Mouse (Mus musculus): ENCODE measurements around the gene Cox7b.
"Not testable (repeated sequence)": the region's sequence is repeated elsewhere in the genome, so short reads cannot be mapped to it uniquely, and the experiment has no call there.

The Cox7b gene

DNA sequence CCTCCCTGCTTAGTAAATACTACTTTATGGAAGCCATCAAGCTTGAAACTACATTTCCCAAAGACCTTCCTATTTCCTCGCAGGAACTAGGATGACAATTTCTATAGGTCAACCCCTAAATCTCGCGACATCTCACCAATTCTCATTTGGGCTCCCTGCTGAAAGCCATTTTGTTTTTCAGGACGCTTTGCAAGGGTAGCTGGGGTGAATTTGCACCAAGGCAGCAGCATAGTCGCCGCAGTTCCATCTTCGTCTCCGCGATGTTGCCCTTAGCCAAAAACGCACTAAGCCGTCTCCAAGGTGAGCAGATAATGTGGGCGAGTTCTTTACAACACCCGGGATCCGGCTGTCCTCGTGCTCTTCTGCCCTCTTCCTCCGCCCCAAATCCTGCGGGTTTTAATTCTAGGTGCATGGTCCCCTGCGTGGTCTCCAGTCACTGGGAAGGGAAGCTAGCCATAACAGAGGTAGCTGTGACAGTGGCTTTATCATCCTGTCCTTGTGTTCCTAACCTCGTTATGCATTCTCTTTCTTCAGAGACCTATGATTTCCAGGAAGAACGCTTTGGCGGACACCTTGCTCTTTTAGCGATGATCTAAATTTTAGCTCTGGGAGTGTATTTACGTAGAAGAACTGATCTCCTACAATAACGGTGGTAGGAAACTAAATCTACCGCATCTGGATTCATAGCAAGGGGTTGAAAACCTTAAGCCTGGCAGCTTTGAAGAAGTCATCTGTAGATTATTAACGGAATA lies at the start of gene Cox7b:
Cox7b (plus strand) TSS at position 130 of the 752 bp plus-strand sequence.
- DNase-seq (ENCODE audit: low spot score) = peak; percentile 57

DNA sequence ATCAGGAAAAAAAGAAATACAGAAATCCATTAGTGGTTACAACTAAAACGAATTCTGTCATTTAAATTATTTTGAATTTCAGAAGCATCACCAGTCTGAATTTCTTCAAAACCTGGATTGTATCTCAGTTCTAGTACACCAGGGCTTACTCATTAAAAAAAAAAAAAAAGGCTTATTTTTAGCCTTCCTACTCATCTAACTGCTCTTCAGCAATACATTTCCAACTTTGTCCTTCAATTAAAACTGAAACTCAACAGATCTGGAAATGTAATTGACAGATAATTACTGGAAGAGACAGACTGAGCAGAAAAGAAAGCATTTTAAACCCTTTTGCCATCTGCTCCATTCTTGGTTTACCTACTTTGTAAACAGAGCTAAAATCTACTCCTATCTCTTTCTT lies 13.9 kb upstream of the Cox7b start:
- no peak for DNase-seq (ENCODE audit: low spot score)

DNA sequence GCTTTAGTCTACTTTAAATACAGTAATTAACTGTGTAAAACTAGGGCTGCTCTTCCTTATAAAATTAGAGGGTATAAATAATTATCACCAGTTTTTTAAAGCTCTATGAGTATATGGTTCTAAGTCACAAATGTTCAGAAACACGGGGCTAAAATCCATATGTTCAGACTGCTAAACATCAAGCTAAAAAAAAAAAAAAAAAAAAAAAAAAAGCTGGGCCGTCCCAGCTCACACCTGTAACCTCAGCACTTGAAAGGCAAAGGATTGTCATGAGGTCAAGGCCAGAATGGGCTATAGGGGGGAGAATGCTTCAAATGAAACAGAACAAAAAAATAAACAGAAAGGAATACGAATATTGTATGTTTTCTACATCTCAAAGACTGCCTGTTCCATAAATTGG lies 4.7 kb upstream of the Cox7b start:
- DNase-seq (ENCODE audit: low spot score) = no peak

DNA sequence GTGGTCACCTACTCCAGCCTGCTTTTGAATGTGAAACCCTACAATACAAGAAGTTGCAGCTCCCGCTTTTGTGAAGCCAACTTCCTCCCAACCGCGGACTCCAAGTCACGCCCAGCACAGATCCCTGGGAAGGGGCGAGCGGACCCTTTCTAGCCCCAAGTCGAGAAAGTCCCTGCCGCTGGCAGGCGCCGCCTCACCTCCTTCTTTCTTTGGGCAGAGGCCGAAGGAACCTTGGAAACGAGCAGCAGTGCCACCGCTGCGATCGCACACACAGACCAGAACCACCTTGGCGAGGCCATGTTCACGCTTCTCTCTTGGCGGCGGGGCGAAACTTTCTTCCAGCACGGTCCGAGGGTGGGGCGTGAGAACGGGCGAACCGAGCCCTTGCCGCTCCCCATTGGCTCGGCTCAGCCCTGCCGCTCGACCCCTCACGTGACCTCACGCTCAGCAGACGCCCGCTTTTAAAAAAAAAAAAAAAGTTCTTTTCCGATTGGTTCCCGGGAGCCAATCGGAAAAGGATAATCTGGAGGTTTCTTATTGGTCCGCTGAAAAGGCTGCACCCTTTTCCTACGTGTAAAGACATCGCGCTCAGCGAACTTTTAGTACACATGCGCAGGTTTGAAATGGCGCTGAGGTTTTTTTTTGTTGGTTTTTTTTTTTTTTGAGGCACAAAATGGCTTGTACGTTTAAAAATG lies 3.9 kb upstream of the Cox7b start, which contains the start of gene Magt1:
Magt1 (minus strand) TSS at position 442 of the 695 bp plus-strand sequence.
- DNase-seq (ENCODE audit: low spot score) = peak; percentile 57

DNA sequence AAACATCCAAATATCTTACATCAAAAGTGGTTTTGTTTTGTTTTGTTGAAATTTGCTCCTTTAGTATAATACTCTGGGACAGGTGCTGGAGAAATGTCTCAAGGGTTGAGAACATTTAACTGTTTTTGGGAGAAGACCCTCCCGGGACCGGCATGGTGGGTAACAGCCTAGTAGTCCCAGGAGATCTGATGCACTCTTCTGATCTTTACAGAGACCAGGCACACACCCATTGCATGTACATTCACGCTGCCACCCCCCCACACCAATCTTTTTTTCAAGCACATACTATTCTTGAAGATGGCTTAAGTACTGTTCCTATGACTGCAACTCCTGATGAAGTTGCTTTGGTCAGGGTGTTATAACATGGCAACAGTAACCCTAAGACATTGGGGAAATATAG lies 2.9 kb upstream of the Cox7b start:
- no peak for DNase-seq (ENCODE audit: low spot score)

DNA sequence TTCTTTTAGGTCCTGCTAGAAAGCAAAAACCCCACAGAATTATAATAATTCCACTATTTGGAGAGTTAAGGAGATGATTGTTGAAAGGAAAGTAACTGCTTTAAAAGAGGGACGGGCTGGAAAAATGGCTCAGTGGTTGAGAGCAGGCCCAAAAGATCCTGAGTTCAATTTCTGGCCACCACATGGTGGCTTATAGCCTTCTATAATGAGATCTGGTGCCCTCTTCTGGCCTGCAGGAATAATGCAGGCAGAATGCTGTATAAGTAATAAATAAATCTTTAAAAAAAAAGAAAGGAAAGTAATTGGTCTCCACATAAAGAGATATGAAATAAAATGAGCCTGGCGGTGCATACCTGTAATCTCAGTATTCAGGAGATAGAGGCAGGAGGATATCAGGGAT lies 2.3 kb upstream of the Cox7b start:
- DNase-seq (ENCODE audit: low spot score) = no peak

DNA sequence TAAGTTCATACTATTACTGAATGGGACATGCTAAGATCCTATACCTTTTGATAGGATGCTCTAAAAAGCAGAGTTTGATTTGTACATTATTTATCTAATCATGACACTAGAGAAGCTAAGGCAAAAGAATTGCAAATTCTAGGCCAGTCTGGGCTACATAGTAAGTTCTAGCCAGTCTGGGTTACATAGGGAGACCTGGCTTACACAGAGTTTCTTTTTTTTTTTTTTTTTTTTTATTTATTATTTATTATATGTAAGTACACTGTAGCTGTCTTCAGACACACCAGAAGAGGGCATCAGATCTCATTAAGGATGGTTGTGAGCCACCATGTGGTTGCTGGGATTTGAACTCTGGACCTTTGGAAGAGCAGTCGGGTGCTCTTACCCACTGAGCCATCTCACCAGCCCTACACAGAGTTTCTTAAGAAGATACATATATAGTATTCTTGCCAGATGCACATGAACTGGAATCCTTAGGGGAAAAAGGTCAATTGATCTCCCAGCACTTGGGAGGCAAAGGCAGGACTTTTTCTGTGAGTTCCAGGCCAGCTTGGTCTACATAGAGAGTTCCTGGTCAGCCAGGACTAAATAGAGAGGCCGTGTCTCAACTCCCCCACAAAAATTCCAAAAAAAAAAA lies 641 bp upstream of the Cox7b start:
- DNase-seq (ENCODE audit: low spot score) = not testable (repeated sequence)

DNA sequence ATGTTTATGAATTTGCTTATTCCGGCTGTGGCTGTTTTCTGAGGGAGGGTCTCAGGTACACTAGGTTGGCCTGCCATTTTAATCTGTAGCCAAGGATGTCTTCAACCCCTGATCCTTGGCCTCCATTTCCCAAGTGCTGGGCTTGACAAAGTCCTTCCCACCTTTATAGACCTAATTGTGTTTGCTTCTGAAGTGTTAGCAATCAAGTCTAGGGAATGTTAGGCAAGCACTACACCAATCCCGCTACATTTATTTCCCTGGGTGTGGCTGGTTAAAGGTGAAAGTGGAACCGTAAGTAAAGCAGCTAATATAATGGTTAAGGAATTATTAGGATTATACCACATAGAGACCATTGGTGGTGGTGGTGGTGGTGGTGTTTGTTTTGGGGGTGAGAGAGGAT lies 1.6 kb downstream of the Cox7b start:
- DNase-seq (ENCODE audit: low spot score) = no peak

DNA sequence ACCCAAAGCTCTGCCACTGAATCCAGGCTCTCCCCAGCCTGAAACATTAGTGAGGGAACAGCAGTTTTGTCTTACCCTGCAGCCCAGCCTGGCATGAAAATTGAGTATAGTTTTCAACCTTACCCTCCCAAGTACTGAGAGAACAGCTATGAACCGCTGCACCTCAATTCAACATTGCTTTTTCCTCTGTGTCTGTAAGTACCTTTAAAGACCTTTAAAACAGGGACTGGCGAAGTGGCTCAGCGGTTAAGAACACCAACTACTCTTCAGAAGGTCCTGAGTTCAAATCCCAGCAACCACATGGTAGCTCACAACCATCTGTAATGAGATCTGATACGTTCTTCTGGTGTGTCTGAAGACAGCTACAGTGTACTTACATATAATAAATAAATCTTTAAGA lies 2.0 kb downstream of the Cox7b start:
- no peak for DNase-seq (ENCODE audit: low spot score)

DNA sequence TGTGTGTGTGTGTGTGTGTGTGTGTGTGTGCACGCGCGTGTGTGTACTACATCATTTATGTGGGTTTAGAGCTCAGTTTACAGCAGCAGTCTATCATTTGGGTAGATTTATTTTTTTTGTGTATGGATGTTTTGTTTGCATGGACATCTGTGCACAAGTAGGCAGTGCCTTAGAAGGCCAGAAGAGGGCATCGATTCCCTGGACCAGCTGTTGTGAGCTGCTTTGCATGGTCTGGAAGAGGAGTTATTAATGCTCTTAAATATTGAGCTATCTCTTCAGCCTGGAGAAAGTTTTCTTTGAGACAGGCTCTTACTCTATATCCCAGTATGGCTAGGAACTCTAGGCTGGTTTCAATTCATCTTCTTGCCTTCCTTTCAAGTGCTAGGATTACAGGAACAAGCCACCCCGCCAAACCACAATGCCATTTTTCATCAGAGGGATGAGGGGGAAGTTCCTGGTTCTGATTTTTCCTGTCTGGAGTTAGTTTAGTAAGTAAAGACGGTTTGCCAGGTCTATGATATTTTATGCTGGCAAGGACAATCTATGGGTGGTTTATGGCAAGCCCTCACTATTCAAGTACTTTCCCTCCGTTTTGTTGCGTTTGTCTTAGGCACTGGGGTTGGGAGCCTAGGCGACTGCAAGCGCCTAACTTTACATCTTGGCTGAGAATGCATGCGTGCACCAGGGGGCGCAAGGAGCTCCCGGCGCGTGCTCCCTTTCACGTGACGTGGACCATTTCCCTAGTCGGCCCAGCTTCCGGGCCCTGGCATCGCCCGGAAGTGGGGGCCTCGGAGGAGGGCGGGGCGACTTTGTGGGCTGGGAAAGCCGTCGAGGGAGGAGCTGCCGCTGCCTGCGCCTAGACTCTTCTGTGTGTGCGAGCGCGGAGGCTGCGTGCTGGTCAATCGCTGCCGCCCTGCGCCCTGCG lies 11.2 kb downstream of the Cox7b start, which contains the start of gene Atp7a:
Atp7a (plus strand) TSS at position 859 of the 925 bp plus-strand sequence.
- peak; percentile 77 for DNase-seq (ENCODE audit: low spot score)

DNA sequence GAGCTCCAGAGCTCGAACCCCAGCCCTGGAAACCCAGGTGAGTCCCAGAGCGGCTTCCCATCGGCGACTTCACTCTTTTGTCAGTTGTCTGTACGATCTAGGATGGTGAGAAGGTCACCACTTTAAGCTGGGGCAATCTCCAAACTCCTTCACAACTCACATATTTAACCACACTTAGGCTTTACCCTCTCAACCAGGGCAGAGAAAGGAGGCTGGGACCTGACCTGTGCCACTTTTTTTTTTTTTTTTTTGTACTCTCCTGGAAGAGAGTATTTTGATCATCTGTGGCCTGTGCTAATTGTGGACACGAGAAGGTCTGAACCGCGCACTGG lies 11.8 kb downstream of the Cox7b start:
- no peak for DNase-seq (ENCODE audit: low spot score)

DNA sequence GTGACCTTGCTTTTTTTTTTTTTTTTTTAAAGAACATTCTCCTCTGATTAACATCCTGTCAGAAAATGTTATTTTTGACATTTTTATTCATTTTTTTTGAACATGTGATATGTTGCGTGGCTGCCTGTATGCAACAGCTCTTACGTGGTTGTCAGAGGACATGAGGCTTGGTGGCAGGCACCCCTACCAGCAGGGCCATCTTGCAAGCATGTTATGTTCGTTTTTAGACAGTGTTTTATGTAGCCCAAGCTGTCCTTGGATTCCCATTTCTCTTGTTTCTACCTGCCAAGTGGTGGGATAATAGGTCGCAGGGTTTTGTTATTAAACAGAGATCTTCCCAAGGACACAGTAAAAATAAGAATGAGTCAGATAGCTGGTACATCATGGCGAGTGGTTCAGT lies 14.7 kb downstream of the Cox7b start:
- no peak for DNase-seq (ENCODE audit: low spot score)

DNA sequence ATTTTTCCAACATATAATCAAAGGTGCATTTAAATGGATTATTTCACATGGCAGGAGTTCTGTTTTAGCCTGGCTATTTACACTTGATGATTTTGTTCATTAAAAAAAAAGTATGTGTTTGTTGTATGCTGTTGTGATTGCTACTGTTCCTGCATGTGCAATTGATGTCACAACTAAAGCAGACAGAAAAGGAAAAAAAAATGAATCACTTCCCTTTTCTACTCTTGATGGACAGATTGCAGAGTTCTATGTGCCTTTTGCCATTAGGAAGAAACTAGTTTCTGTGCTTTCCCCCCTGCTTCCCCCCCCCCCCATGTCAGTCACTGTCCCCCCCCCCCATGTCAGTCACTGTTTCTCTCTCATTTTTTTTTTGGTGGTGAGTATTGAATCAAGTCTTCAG lies 15.6 kb downstream of the Cox7b start:
- no peak for DNase-seq (ENCODE audit: low spot score)

DNA sequence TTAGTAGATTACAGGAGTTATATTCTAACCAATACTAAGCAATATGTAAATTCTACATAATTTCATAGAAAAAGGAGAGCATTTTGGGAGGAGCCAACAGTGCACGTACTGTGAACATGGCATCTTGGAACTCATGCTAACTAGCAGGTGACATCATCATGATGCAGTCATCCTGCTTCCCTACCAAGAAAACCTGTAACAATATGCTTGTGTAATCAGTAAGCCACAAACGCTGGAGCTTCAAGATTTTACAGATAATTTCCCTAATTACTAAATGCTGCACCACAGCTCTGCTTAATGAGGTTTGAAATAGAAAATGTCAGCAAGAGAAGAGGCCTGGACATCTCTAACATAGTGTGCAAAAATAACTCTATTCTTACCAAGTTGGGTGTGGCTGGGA lies 20.2 kb downstream of the Cox7b start:
- no peak for DNase-seq (ENCODE audit: low spot score)

DNA sequence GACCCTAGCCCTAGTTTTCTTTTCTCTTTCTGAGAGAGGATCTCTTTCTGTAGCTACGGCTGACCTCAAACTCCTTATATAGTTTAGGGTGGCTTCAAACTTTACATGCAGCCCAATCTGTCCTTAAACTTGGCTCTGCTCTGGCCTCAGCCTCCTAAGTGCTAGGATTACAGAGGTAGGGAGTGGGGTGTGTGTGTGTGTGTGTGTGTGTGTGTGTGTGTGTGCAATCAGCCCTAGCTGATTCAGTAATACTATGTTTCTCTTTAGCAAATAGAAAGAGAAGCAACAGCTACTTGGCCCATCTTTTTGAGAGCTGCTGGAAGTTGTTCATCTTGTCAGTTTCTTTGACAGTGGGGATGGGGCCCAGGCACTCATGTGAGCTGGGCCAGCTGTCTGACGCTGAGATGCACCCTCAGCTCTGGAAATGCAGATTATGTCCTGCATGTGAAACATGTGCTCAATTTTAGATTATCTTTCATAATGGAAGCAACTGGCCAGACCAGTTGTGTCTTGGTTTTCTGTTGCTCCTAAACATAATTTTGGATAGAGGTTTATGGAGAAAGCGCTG lies 21.8 kb downstream of the Cox7b start:
- DNase-seq (ENCODE audit: low spot score) = no peak

DNA sequence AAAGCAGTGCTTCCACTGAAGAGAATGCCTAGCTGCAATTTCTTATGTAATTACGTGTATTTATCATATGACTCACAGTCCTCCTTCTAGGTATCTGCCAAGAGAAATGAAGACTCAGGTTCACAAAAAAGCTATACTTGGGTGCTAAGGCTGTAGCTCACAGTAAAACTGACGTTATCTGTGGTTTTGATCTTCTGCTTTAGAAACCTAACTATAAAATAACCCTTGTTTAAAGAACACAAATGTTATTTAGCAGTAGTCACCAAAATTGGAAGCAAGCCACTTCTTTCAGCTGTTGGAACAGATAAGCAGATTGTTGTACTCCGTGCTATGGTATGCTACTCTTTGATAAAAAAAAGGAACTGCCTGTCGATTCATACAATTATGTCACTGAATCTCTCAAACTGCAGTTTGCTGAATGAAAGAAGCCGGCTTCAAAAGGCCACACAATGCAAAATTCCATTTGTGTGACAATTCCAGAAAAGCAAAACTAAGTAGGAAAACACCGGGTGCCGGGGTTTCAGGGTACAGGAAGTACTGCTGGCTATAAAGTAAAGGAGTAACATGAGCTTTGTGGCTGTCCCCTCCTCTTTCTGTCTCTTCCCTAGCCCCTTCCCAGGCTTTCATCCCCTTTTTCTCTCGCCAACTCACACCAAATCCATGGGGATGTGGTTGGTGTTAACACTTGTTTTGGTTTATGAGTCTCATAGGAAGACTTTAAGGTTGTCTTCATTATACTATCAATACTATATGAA lies 28.5 kb downstream of the Cox7b start:
- DNase-seq (ENCODE audit: low spot score) = no peak

DNA sequence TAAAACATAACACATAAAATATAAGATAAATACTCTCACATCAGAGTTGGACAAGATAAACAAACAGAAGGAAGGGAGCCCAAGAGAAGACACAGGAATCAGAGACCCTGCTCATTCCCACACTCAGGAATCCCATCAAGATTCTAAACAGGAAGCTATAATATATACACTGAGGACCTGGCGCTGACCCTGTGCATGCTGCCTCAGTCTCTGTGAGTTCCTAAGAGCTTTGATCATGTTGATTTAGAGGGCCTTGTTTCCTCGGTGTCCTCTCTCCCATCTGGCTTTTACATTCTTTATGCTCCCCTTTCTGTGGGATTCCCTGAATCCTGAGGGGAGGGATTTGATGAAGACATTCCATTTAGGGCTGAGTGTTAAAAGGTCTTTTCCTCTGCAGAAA lies 30.0 kb downstream of the Cox7b start:
- no peak for DNase-seq (ENCODE audit: low spot score)

DNA sequence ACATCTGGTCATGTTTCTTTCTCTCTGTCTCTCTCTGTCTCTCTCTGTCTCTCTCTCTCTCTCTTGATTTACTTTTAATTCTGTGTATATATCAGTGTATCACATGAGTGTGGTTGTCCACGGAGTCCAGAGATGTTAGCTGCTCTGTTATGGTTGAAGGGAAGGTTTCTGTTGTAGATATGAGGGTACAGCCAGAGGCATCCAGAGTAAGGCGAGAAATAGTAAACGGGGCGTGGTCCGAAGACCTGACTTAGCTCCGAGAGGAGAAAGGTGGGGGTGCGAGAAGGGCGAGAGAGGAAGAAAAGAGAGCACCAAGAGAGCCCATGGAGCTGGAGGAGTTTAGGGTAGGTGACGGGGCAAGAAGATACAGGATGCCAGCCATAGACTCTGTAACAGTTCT lies 30.4 kb downstream of the Cox7b start:
- no peak for DNase-seq (ENCODE audit: low spot score)

DNA sequence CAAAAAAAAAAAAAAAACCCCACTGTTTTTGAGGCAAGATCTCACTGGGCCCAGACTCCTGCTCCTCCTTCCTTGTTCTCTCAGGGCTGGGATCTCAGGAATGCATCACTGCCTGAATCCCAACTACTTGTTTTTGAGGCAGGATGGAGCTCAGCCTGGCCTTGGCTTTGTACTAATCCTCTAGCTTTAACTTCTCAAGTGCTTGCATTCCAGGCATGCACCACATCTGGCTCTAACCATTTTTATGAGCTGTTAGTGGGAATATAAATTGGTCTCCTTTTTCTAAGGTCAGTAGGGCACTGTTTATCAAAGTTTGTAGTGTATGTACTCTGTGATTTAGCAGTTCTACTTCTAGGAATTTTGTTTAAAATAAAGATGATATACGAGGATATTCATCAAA lies 32.7 kb downstream of the Cox7b start:
- no peak for DNase-seq (ENCODE audit: low spot score)
